Mouse (Mus musculus): ENCODE data around the gene Prkce. TPM values are rescaled to one million over a fixed set of nuclear protein-coding genes. Genes with fewer than 3 reads are reported as not detected.

Gene Prkce
- polyA plus RNA-seq, 2 experiments = 0.32 to 0.37 TPM

DNA sequence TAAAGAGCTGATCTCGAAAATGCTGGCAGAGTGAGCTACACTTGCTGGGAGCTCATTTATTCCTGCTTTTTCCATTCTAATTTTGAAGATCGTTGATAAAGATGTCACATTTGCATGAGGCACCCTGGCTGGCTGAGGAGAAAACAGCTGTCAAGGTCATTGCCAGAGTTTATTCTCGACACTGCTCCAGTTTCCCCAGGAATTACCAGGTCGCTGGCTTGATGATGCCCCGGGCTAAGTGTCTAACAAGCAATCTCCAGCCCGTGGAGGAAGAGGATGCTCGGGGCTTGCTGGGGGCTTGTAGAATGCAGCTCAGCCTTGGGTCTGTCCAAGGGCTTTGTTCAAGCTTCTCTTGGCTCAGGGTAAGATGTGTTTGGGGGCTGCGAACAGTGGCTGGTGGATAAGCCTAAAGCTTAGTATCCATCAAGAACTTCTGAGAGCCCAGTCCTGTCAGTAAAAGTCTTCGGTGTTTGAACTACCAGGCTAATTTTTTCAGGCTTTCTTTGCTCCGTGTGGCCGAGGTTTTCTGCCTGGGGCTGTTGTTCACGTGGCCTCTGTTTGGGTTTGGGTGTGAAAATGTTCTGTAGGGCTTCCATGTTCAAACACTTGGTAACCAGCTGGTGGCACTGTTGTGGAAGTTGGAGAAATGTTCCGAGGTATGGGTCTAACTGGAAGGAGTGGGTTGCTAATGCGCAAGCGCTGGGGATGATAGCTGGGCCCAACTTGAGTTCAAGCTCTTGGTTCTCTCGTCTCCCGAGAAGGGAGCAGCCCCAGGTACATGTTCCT is 293.3 kb downstream of the Prkce start:
- H3K4me3 ChIP-seq (ENCODE audit: insufficient read depth in 1 of 2, low read depth in 2 of 2, low read length in 2 of 2) = no peak overlapping the region
- 55% methylated on average over 17 of the region's 17 CpGs for WGBS (ENCODE audit: insufficient replicate concordance)
- no peak for DNase-seq (ENCODE audit: low read depth in 3 of 3, low spot score in 3 of 3)
- H3K9ac ChIP-seq (replicated peaks) = no peak overlapping the region
- peaks cover 0 to 7% of the 10 kb centered on the region in 2 experiments; a peak in 1 of 4 replicates for H3K4me1 ChIP-seq (replicated peaks; ENCODE audit: control insufficient read depth in 2 of 2, insufficient read depth in 2 of 2, low read length in 1 of 2)
- no peak overlapping the region for H3K4me2 ChIP-seq (ENCODE audit: low read depth)
- TF ChIP-seq CTCF (IDR thresholded peaks at IDR 0.05; ENCODE audit: low read depth) = 0 out of 2 replicates have a peak, but pooled peaks have one; percentile 7
- TF ChIP-seq EP300 (IDR thresholded peaks at IDR 0.05; ENCODE audit: low read depth) = no peak
- H3K36me3 ChIP-seq (replicated peaks; ENCODE audit: control insufficient read depth, insufficient read depth, low read depth) = no peaks in the 10 kb centered on the region
- no peak for ATAC-seq (ENCODE audit: insufficient read depth)
- H3K9me3 ChIP-seq (ENCODE audit: control insufficient read depth, low read length) = no peaks in the 10 kb centered on the region
- no peak overlapping the region for H3K27ac ChIP-seq
- H3K27me3 ChIP-seq (ENCODE audit: control insufficient read depth, insufficient read depth, low read length) = no peaks in the 10 kb centered on the region

DNA sequence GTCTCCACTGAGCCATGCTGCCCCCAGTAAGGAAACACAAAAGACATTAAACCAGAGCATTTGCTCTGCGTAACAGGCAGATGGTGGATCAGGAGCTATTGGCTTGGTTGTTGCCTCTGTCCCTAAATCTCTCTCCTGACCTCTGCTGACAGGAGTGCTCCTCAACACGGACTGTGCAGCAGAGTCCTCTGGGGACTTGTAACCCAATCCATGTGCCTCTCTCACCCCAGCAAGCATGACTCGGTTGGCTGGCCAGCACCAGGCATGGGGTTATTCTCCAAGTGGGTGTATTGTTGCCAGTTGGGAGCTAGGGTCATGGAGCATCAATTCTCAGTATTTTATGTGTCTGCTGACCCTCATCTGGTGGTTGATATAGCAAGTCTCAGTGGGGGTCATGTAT is 295.8 kb downstream of the Prkce start:
- Histone ChIP-seq H3K27ac (no peak overlapping the region), H3K27me3 (ENCODE audit: control insufficient read depth, insufficient read depth, low read length) (no peaks in the 10 kb centered on the region), H3K36me3 (replicated peaks; ENCODE audit: control insufficient read depth, insufficient read depth, low read depth) (no peaks in the 10 kb centered on the region), H3K9ac (replicated peaks) (no peak overlapping the region), H3K4me1 (replicated peaks; ENCODE audit: control insufficient read depth in 2 of 2, insufficient read depth in 2 of 2, low read length in 1 of 2) (peaks cover 0 to 9% of the 10 kb centered on the region in 2 experiments; a peak in 1 of 4 replicates), H3K4me2 (ENCODE audit: low read depth) (no peak overlapping the region), H3K9me3 (ENCODE audit: control insufficient read depth, low read length) (no peaks in the 10 kb centered on the region), H3K4me3 (ENCODE audit: insufficient read depth in 1 of 2, low read depth in 2 of 2, low read length in 2 of 2) (no peak overlapping the region)
- 62% methylated on average over 3 of the region's 3 CpGs for whole genome bisulfite sequencing (ENCODE audit: insufficient replicate concordance)
- TF ChIP-seq CTCF (IDR thresholded peaks at IDR 0.05; ENCODE audit: low read depth) (no peak), EP300 (IDR thresholded peaks at IDR 0.05; ENCODE audit: low read depth) (no peak)
- no peak for DNase-seq (ENCODE audit: low read depth in 3 of 3, low spot score in 3 of 3)
- ATAC-seq (ENCODE audit: insufficient read depth) = no peak

DNA sequence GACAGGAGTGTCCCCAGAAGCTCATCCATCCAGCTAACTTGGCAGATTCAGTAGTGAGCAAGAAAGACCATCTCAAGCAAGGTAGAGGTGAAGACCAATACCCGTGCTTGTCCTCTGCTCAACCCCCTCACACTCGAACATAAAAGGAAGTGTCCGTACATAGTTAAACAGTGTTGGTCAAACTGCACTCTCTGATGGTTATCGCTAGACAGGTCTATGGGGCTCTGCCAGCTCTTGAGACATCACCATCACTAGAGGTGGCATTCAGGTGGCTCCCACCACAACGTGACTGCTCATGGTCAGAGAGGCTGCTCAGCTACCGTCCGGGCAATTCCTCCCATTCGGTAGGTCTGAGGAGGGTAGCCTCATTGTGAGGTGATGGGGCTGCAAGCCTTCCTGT is 296.6 kb downstream of the Prkce start:
- Histone ChIP-seq H3K36me3 (replicated peaks; ENCODE audit: control insufficient read depth, insufficient read depth, low read depth) (no peaks in the 10 kb centered on the region), H3K27ac (no peak overlapping the region), H3K9me3 (ENCODE audit: control insufficient read depth, low read length) (no peaks in the 10 kb centered on the region), H3K4me2 (ENCODE audit: low read depth) (no peak overlapping the region), H3K27me3 (ENCODE audit: control insufficient read depth, insufficient read depth, low read length) (no peaks in the 10 kb centered on the region), H3K4me1 (replicated peaks; ENCODE audit: control insufficient read depth in 2 of 2, insufficient read depth in 2 of 2, low read length in 1 of 2) (peaks cover 0 to 9% of the 10 kb centered on the region in 2 experiments; a peak in 1 of 4 replicates), H3K9ac (replicated peaks) (no peak overlapping the region), H3K4me3 (ENCODE audit: insufficient read depth in 1 of 2, low read depth in 2 of 2, low read length in 2 of 2) (no peak overlapping the region)
- 64% methylated on average over 8 of the region's 8 CpGs for WGBS (ENCODE audit: insufficient replicate concordance)
- ATAC-seq (ENCODE audit: insufficient read depth) (no peak), DNase-seq (ENCODE audit: low read depth in 3 of 3, low spot score in 3 of 3) (no peak)
- no peak for TF ChIP-seq CTCF (IDR thresholded peaks at IDR 0.05; ENCODE audit: low read depth)
- no peak for TF ChIP-seq EP300 (IDR thresholded peaks at IDR 0.05; ENCODE audit: low read depth)

DNA sequence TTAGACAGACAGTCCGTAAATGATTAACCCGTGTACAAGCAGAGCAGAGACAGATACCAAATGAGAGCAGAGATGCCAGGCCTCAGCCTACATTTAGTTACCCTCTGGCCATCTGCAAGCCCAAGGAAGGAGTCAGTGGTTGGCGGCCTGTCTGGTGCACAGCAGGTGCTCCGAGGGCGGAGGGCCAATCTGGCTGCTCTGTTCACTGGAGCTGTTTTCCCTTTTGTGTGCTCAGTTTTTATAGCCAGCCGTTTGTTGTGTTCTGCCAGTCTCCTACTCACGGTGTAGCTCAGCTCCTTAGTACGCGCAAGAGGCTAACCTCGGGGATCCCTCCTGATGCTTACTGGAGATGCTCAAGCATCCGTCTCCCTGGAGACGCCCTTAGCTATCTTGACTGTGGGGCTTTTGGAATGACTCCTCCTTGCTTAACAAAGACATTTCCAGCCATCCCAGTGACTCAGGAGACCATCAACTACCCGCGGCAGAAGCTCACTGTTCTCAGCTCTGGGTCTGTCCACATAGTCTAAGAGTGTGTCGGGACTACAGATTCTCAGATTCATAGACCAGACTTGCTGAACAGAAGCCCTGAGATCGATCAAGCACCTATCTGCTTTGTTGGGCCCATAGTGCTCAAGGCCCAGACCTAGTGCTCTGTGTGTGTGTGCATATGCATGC is 297.2 kb downstream of the Prkce start:
- TF ChIP-seq EP300 (IDR thresholded peaks at IDR 0.05; ENCODE audit: low read depth) (no peak), CTCF (IDR thresholded peaks at IDR 0.05; ENCODE audit: low read depth) (no peak)
- ATAC-seq (ENCODE audit: insufficient read depth) (no peak), DNase-seq (ENCODE audit: low read depth in 3 of 3, low spot score in 3 of 3) (no peak)
- Histone ChIP-seq H3K27ac (no peak overlapping the region), H3K9me3 (ENCODE audit: control insufficient read depth, low read length) (no peaks in the 10 kb centered on the region), H3K27me3 (ENCODE audit: control insufficient read depth, insufficient read depth, low read length) (no peaks in the 10 kb centered on the region), H3K9ac (replicated peaks) (no peak overlapping the region), H3K4me1 (replicated peaks; ENCODE audit: control insufficient read depth in 2 of 2, insufficient read depth in 2 of 2, low read length in 1 of 2) (peaks cover 0 to 9% of the 10 kb centered on the region in 2 experiments; a peak in 1 of 4 replicates), H3K4me2 (ENCODE audit: low read depth) (no peak overlapping the region), H3K36me3 (replicated peaks; ENCODE audit: control insufficient read depth, insufficient read depth, low read depth) (no peaks in the 10 kb centered on the region), H3K4me3 (ENCODE audit: insufficient read depth in 1 of 2, low read depth in 2 of 2, low read length in 2 of 2) (no peak overlapping the region)
- 65% methylated on average over 16 of the region's 16 CpGs for WGBS (ENCODE audit: insufficient replicate concordance)

DNA sequence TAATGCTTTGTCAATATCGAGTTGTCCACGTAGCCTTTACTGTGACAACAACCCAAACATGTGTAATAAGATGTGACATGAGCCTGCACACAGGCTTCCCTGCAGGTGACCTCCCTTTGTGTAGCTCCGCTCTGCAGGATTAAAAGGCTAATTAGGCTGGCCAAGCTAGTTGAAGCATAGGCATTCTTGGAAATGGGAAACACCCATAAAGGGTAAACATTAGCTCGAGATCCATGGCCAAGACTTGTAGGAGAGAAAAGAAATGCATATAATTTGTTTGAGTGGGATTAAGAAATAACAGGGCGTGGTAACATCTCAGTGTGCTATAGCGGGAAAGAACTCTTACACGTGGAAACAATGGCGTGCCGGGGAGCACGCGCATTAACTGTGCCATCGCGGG is 298.3 kb downstream of the Prkce start:
- Histone ChIP-seq H3K9me3 (ENCODE audit: control insufficient read depth, low read length) (no peaks in the 10 kb centered on the region), H3K36me3 (replicated peaks; ENCODE audit: control insufficient read depth, insufficient read depth, low read depth) (no peaks in the 10 kb centered on the region), H3K27ac (no peak overlapping the region), H3K9ac (replicated peaks) (no peak overlapping the region), H3K4me1 (replicated peaks; ENCODE audit: control insufficient read depth in 2 of 2, insufficient read depth in 2 of 2, low read length in 1 of 2) (peaks cover 0 to 9% of the 10 kb centered on the region in 2 experiments; a peak in 1 of 4 replicates), H3K4me3 (ENCODE audit: insufficient read depth in 1 of 2, low read depth in 2 of 2, low read length in 2 of 2) (no peak overlapping the region), H3K27me3 (ENCODE audit: control insufficient read depth, insufficient read depth, low read length) (no peaks in the 10 kb centered on the region), H3K4me2 (ENCODE audit: low read depth) (no peak overlapping the region)
- WGBS (ENCODE audit: insufficient replicate concordance) = 77% methylated on average over 13 of the region's 13 CpGs
- no peak for ATAC-seq (ENCODE audit: insufficient read depth)
- DNase-seq (ENCODE audit: low read depth in 3 of 3, low spot score in 3 of 3) = no peak
- no peak for TF ChIP-seq CTCF (IDR thresholded peaks at IDR 0.05; ENCODE audit: low read depth)
- TF ChIP-seq EP300 (IDR thresholded peaks at IDR 0.05; ENCODE audit: low read depth) = no peak
